Mouse (Mus musculus): ENCODE measurements around the gene Fam120a. TPM values are rescaled to one million over a fixed set of nuclear protein-coding genes. Genes with fewer than 3 reads are reported as not detected.

Fam120a gene
- polyA plus RNA-seq, 1 experiment from 2014 or later, result 28.6 TPM

DNA sequence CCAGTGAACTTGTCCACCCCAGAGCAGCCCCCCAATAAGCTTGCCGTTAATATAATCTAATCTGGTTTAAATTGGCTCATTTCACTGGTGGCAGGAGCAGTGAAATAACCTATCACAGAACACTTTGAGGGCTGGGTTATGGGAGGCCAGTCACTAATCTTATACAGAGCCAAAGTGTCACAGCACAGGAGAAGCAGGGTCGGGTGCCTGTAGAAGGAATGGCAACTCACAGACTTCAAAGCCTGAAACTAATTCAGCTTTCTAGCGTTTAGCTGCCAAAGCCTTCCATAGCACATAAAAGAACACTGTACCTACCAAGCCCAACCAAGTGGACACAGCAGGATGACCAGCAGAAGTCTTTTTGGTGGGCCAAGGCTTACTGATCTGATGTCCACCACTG lies 26.0 kb downstream of the Fam120a start:
- H3K4me1 ChIP-seq (replicated peaks; ENCODE audit: insufficient read depth, low read length), result no peaks in the 10 kb centered on the region
- no peak overlapping the region for H3K27ac ChIP-seq
- no peaks in the 10 kb centered on the region for H3K27me3 ChIP-seq (ENCODE audit: insufficient read depth, low read length)
- no peaks in the 10 kb centered on the region for H3K9me3 ChIP-seq (replicated peaks; ENCODE audit: low read length)
- no peak for TF ChIP-seq CTCF (IDR thresholded peaks at IDR 0.05; ENCODE audit: low read depth)
- no peak for ATAC-seq (replicated peaks; ENCODE audit: low FRiP score, low read depth)
- peaks cover 7% of the 10 kb centered on the region; the same call in 1 of the 2 replicates for H3K36me3 ChIP-seq (ENCODE audit: insufficient read depth, low read length)
- 36% methylated on average over 3 of the region's 3 CpGs for WGBS
- DNase-seq (ENCODE audit: low spot score), result no peak
- no peak overlapping the region for H3K4me2 ChIP-seq (ENCODE audit: low read length)
- H3K4me3 ChIP-seq (replicated peaks; ENCODE audit: low read depth, low read length), result no peak overlapping the region
- H3K9ac ChIP-seq (ENCODE audit: low read depth, low read length), result no peak overlapping the region

DNA sequence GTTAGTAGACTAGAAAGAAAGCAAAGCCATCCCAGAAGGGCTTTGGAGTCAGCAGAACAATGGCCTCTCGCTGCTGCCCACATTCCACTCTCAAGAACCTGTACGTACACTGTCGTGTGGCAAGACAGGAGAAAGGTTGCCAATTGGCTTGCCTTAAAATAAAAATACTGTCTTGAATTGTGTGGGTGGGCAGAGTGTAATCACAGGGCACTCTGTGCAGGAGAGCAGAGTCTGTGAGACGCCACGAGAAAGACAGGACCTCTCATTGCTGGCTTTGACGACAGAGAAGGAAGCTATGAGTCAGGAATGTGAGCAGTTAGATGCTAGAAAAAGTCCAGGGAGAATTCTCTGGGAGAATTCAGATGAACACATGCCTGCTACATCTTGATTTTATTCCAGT lies 33.2 kb downstream of the Fam120a start:
- ATAC-seq (replicated peaks; ENCODE audit: low FRiP score, low read depth), result no peak
- 67% methylated on average over 6 of the region's 6 CpGs for WGBS
- Histone ChIP-seq H3K9ac (ENCODE audit: low read depth, low read length) (no peak overlapping the region), H3K27ac (no peak overlapping the region), H3K36me3 (ENCODE audit: insufficient read depth, low read length) (peaks cover 38% of the 10 kb centered on the region), H3K27me3 (ENCODE audit: insufficient read depth, low read length) (no peaks in the 10 kb centered on the region), H3K4me3 (replicated peaks; ENCODE audit: low read depth, low read length) (no peak overlapping the region), H3K9me3 (replicated peaks; ENCODE audit: low read length) (no peaks in the 10 kb centered on the region), H3K4me1 (replicated peaks; ENCODE audit: insufficient read depth, low read length) (no peaks in the 10 kb centered on the region), H3K4me2 (ENCODE audit: low read length) (no peak overlapping the region)
- DNase-seq (ENCODE audit: low spot score), result no peak
- no peak for TF ChIP-seq CTCF (IDR thresholded peaks at IDR 0.05; ENCODE audit: low read depth)

DNA sequence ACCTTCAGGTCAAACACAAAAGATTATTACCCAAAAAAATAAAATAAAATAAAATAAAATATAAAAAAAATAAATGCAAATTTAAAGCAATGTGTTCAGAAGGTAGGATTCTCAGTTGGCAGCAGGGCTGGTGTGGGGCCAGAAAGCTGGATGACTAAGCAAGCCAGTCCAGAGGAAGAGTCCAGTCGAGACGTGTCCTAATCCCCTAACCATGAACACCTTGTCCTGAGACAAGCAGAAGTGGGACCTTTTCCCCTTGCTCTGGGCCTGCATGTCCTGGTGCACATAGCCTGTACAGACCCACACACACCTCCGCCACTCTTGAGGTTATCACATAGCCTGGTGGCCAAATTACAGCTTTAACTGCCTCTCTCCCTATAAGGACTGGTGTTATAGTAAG lies 35.1 kb downstream of the Fam120a start:
- WGBS, result 90% methylated on average over 3 of the region's 3 CpGs
- TF ChIP-seq CTCF (IDR thresholded peaks at IDR 0.05; ENCODE audit: low read depth), result no peak

DNA sequence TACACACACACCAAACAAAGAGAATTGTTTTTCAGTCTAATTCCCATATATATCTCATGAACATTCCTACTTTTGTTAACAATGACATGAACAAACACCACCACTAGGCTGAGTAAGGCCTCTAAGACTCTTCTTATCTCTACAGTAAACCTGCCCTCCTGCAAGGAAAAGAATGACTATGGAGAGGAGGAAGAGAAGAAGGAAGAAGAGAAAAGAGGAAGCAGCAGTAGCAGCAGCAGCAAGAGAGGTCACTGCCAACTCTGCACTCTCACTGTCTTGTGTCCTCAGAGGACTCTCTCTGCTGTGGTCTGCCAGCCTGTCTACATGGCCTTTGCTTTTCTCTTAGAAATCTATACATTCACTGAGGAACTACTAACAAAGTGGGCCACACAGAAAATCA lies 36.1 kb downstream of the Fam120a start:
- no peak for TF ChIP-seq CTCF (IDR thresholded peaks at IDR 0.05; ENCODE audit: low read depth)
- Histone ChIP-seq H3K36me3 (ENCODE audit: insufficient read depth, low read length) (peaks cover 47% of the 10 kb centered on the region), H3K9me3 (replicated peaks; ENCODE audit: low read length) (no peaks in the 10 kb centered on the region), H3K4me3 (replicated peaks; ENCODE audit: low read depth, low read length) (no peak overlapping the region), H3K27ac (no peak overlapping the region), H3K4me1 (replicated peaks; ENCODE audit: insufficient read depth, low read length) (no peaks in the 10 kb centered on the region), H3K9ac (ENCODE audit: low read depth, low read length) (no peak overlapping the region), H3K4me2 (ENCODE audit: low read length) (no peak overlapping the region), H3K27me3 (ENCODE audit: insufficient read depth, low read length) (no peaks in the 10 kb centered on the region)
- DNase-seq (ENCODE audit: low spot score), result no peak
- ATAC-seq (replicated peaks; ENCODE audit: low FRiP score, low read depth), result no peak

More for the DNA sequence above, 35.1 kb downstream of the Fam120a start:
- ATAC-seq (replicated peaks; ENCODE audit: low FRiP score, low read depth), result no peak
- H3K9me3 ChIP-seq (replicated peaks; ENCODE audit: low read length), result no peaks in the 10 kb centered on the region
- no peak overlapping the region for H3K9ac ChIP-seq (ENCODE audit: low read depth, low read length)
- DNase-seq (ENCODE audit: low spot score), result no peak
- H3K27me3 ChIP-seq (ENCODE audit: insufficient read depth, low read length), result no peaks in the 10 kb centered on the region
- no peak overlapping the region for H3K4me3 ChIP-seq (replicated peaks; ENCODE audit: low read depth, low read length)
- H3K4me1 ChIP-seq (replicated peaks; ENCODE audit: insufficient read depth, low read length), result no peaks in the 10 kb centered on the region
- H3K4me2 ChIP-seq (ENCODE audit: low read length), result no peak overlapping the region
- H3K27ac ChIP-seq, result no peak overlapping the region
- H3K36me3 ChIP-seq (ENCODE audit: insufficient read depth, low read length), result peaks cover 44% of the 10 kb centered on the region

DNA sequence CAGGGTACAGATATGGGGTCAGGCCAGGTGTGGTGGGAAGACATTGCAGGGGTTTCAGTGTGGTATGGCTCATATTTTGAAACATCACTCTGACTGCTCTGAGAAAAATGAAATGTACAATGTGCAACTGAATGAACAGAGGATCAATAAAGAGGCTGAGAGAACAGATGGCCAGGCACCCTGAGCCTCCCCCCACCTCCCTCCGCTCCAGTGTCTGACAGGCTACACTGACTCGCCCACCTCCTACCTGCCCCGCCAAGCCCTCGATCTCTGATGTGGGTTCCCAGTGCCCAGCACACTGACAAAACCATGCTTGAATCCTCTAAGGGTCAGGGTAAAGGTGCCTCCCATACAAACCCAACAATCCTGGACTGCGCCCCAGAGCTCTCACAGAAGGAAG lies 36.6 kb downstream of the Fam120a start:
- H3K4me1 ChIP-seq (replicated peaks; ENCODE audit: insufficient read depth, low read length), result no peaks in the 10 kb centered on the region
- no peak overlapping the region for H3K4me2 ChIP-seq (ENCODE audit: low read length)
- ATAC-seq (replicated peaks; ENCODE audit: low FRiP score, low read depth) (no peak), DNase-seq (ENCODE audit: low spot score) (no peak)
- peaks cover 47% of the 10 kb centered on the region for H3K36me3 ChIP-seq (ENCODE audit: insufficient read depth, low read length)
- no peak overlapping the region for H3K9ac ChIP-seq (ENCODE audit: low read depth, low read length)
- no peak overlapping the region for H3K4me3 ChIP-seq (replicated peaks; ENCODE audit: low read depth, low read length)
- no peaks in the 10 kb centered on the region for H3K9me3 ChIP-seq (replicated peaks; ENCODE audit: low read length)
- no peak for TF ChIP-seq CTCF (IDR thresholded peaks at IDR 0.05; ENCODE audit: low read depth)
- H3K27me3 ChIP-seq (ENCODE audit: insufficient read depth, low read length), result no peaks in the 10 kb centered on the region
- H3K27ac ChIP-seq, result no peak overlapping the region
- 97% methylated on average over 5 of the region's 5 CpGs for WGBS

DNA sequence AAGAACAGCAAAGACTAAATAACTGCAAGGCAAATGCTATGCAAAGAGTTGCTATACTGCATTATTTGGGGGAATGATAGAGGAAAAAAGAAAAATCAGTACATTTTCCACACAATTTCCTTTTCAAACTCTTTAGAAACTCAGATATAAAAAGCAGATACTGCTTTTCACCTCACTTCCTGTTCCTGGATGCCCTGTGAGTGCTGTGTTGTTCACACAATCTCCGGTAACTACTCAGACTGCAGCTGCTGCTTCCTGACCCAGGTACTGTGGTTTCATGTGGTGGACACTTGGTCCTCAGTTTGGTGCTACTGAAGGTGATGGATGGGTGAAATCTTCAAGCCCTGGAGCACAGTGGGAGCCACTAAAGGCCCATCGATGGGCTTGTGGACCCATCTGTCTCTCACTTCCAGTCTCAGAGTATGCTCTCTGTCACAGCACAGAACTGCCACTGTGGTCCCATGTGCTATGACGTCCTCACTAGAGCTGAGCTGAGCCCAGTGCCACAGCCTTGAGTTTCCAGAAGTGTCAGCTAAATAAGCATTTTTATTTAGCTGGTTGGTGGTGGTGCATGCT lies 38.2 kb downstream of the Fam120a start:
- 78% methylated on average over 3 of the region's 3 CpGs for WGBS
- Histone ChIP-seq H3K4me1 (replicated peaks; ENCODE audit: insufficient read depth, low read length) (no peaks in the 10 kb centered on the region), H3K36me3 (ENCODE audit: insufficient read depth, low read length) (peaks cover 47% of the 10 kb centered on the region), H3K27me3 (ENCODE audit: insufficient read depth, low read length) (no peaks in the 10 kb centered on the region), H3K9ac (ENCODE audit: low read depth, low read length) (no peak overlapping the region), H3K9me3 (replicated peaks; ENCODE audit: low read length) (no peaks in the 10 kb centered on the region), H3K4me3 (replicated peaks; ENCODE audit: low read depth, low read length) (no peak overlapping the region), H3K27ac (no peak overlapping the region), H3K4me2 (ENCODE audit: low read length) (no peak overlapping the region)
- TF ChIP-seq CTCF (IDR thresholded peaks at IDR 0.05; ENCODE audit: low read depth), result no peak
- ATAC-seq (replicated peaks; ENCODE audit: low FRiP score, low read depth) (no peak), DNase-seq (ENCODE audit: low spot score) (no peak)

DNA sequence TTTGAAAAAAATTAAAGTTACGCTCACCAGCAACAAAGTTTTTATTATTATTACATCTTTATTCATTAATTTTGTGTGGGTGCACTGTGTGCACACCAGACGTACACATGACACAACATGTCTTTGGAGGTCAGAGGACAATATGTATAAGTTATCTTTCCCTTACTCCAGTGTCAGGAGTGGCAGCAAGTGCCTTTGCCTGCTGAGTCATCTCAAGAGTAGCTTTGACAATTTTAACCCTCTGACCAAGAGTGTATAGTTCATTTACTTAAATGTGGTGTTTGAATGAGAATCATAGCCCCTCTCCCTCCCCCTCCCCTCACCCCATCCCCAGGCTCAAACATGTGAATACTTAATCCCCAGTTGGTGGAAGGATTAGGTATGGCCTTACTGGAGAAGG lies 40.2 kb downstream of the Fam120a start:
- Histone ChIP-seq H3K4me3 (replicated peaks; ENCODE audit: low read depth, low read length) (no peak overlapping the region), H3K27ac (no peak overlapping the region), H3K9me3 (replicated peaks; ENCODE audit: low read length) (no peaks in the 10 kb centered on the region), H3K4me1 (replicated peaks; ENCODE audit: insufficient read depth, low read length) (no peaks in the 10 kb centered on the region), H3K36me3 (ENCODE audit: insufficient read depth, low read length) (peaks cover 39% of the 10 kb centered on the region), H3K9ac (ENCODE audit: low read depth, low read length) (no peak overlapping the region), H3K4me2 (ENCODE audit: low read length) (no peak overlapping the region), H3K27me3 (ENCODE audit: insufficient read depth, low read length) (no peaks in the 10 kb centered on the region)
- no peak for ATAC-seq (replicated peaks; ENCODE audit: low FRiP score, low read depth)
- no peak for TF ChIP-seq CTCF (IDR thresholded peaks at IDR 0.05; ENCODE audit: low read depth)
- 91% methylated on average over 2 of the region's 2 CpGs for WGBS
- DNase-seq (ENCODE audit: low spot score), result no peak
